Mouse (Mus musculus) left cerebral cortex, postnatal 14 days (tissue): ENCODE data around the gene Sema3g. TPM values are rescaled to one million over a fixed set of nuclear protein-coding genes. Genes with fewer than 3 reads are reported as not detected.

ENCODE experiments used
- DNase-seq, 2 experiments: peaks; one replicate each; pipeline ENCODE4 v3.0.0; 2021 to 2022; ENCODE audit warnings: low spot score in 2 of 2, mixed read lengths in 1 of 2
- intact Hi-C: fragments of 180-260 bp; cut with DNase I; formaldehyde crosslinking; loops from one replicate; pipeline ENCODE4 v1.15.1; 2025
- total RNA-seq, 2 experiments: library from RNA; stranded (reverse); gene quantifications; 2 replicates each; pipeline ENCODE4 v1.2.3; 2021

Sema3g gene
- total RNA-seq, 2 experiments from 2014 or later, result 4.8 to 5.8 TPM

- intact Hi-C loops, result no loop called here
- no peak for DNase-seq
Observed at GRCm38 (mm10) chr14:31194441-31194840, 23.2 kb upstream of the Sema3g start.

GRCm38 (mm10) chr14:31194891-31195513 is 22.7 kb upstream of the Sema3g start:
- intact Hi-C loops, result loop anchor here (5.0 kb wide), 1 partner anchor 63 kb away; the partner anchor contains the start of gene Nt5dc2

GRCm38 (mm10) chr14:31195521-31195920 is 22.1 kb upstream of the Sema3g start:
- intact Hi-C loops, result loop anchor here (5.0 kb wide), 1 partner anchor 63 kb away; the partner anchor contains the start of gene Nt5dc2
- DNase-seq, result no peak

More at GRCm38 (mm10) chr14:31194891-31195513, 22.7 kb upstream of the Sema3g start:
- peak in 1 of 2 experiments; percentile 35 for DNase-seq

GRCm38 (mm10) chr14:31195968-31196367 is 21.7 kb upstream of the Sema3g start:
- intact Hi-C loops, result loop anchor here (5.0 kb wide), 1 partner anchor 64 kb away; the partner anchor contains the start of gene Nt5dc2

GRCm38 (mm10) chr14:31197547-31198516 is 19.8 kb upstream of the Sema3g start:
- DNase-seq, result peak; percentile 55 to 76
- intact Hi-C loops, result loop anchor here (5.0 kb wide), 1 partner anchor 66 kb away; the partner anchor contains the start of gene Nt5dc2

More at GRCm38 (mm10) chr14:31195968-31196367, 21.7 kb upstream of the Sema3g start:
- peak in 1 of 2 experiments; percentile 48 for DNase-seq

GRCm38 (mm10) chr14:31199599-31199998 is 18.1 kb upstream of the Sema3g start:
- intact Hi-C loops, result loop anchor here (5.0 kb wide), 1 partner anchor 67 kb away; the partner anchor contains the start of gene Nt5dc2
- no peak for DNase-seq

GRCm38 (mm10) chr14:31200038-31200437 is 17.6 kb upstream of the Sema3g start:
- intact Hi-C loops, result no loop called here
- DNase-seq, result no peak

GRCm38 (mm10) chr14:31204844-31205243 is 12.8 kb upstream of the Sema3g start:
- no peak for DNase-seq
- intact Hi-C loops, result loop anchor here (5.0 kb wide), 1 partner anchor 47 kb away; the partner anchor contains the start of genes Bap1 and Phf7

GRCm38 (mm10) chr14:31205244-31205561 is 12.5 kb upstream of the Sema3g start:
- intact Hi-C loops, result loop anchor here (5.0 kb wide), 1 partner anchor 47 kb away; the partner anchor contains the start of genes Bap1 and Phf7
- DNase-seq, result no peak

- intact Hi-C loops, result loop anchor here (5.0 kb wide), 1 partner anchor 46 kb away; the partner anchor contains the start of genes Bap1 and Phf7
- peak; percentile 34 to 58 for DNase-seq
Observed at GRCm38 (mm10) chr14:31205562-31206467, 11.8 kb upstream of the Sema3g start.

GRCm38 (mm10) chr14:31206472-31206981 is 11.1 kb upstream of the Sema3g start:
- DNase-seq, result peak; percentile 94 to 96
- intact Hi-C loops, result loop anchor here (5.0 kb wide), 1 partner anchor 46 kb away; the partner anchor contains the start of genes Bap1 and Phf7

GRCm38 (mm10) chr14:31207070-31207830 is 10.4 kb upstream of the Sema3g start:
- intact Hi-C loops, result loop anchor here (5.0 kb wide), 1 partner anchor 45 kb away; the partner anchor contains the start of genes Bap1 and Phf7
- no peak for DNase-seq

GRCm38 (mm10) chr14:31208084-31208483 is 9.6 kb upstream of the Sema3g start, which contains the start of gene Tnnc1:
Gene Tnnc1 (plus strand): TSS chr14:31208312.
- intact Hi-C loops, result loop anchor here (5.0 kb wide), 1 partner anchor 44 kb away; the partner anchor contains the start of genes Bap1 and Phf7
- DNase-seq, result no peak

GRCm38 (mm10) chr14:31209133-31209557 is 8.5 kb upstream of the Sema3g start:
- intact Hi-C loops, result loop anchor here (5.0 kb wide), 1 partner anchor 43 kb away; the partner anchor contains the start of genes Bap1 and Phf7
- DNase-seq, result no peak

GRCm38 (mm10) chr14:31211854-31212253 is 5.8 kb upstream of the Sema3g start:
- intact Hi-C loops, result no loop called here
- DNase-seq, result no peak

GRCm38 (mm10) chr14:31212499-31212898 is 5.2 kb upstream of the Sema3g start:
- no peak for DNase-seq
- intact Hi-C loops, result no loop called here

GRCm38 (mm10) chr14:31213868-31214267 is 3.8 kb upstream of the Sema3g start:
- DNase-seq, result no peak
- intact Hi-C loops, result no loop called here
